Mouse (Mus musculus) thymus, postnatal 14 days (tissue): Measurements from ENCODE around the gene Iqsec3.

ENCODE experiments used
- DNase-seq: peaks from one replicate; pipeline ENCODE4 v3.0.0; 2021

Iqsec3 gene

GRCm38 (mm10) chr6:121453776-121454175 lies 19.7 kb downstream of the Iqsec3 start:
- DNase-seq: no peak

GRCm38 (mm10) chr6:121451703-121452102 lies 21.8 kb downstream of the Iqsec3 start:
- no peak for DNase-seq

GRCm38 (mm10) chr6:121440696-121441220 lies 32.7 kb downstream of the Iqsec3 start:
- no peak for DNase-seq

- DNase-seq: no peak
Observed at GRCm38 (mm10) chr6:121424830-121425229, 48.6 kb downstream of the Iqsec3 start.

GRCm38 (mm10) chr6:121424403-121424802 lies 49.1 kb downstream of the Iqsec3 start:
- DNase-seq: no peak

- no peak for DNase-seq
Observed at GRCm38 (mm10) chr6:121412558-121413297, 60.8 kb downstream of the Iqsec3 start.

GRCm38 (mm10) chr6:121407571-121408011 lies 65.9 kb downstream of the Iqsec3 start:
- DNase-seq: no peak

GRCm38 (mm10) chr6:121405311-121405710 lies 68.2 kb downstream of the Iqsec3 start:
- no peak for DNase-seq

- DNase-seq: no peak
Observed at GRCm38 (mm10) chr6:121402661-121403244, 70.7 kb downstream of the Iqsec3 start.

- no peak for DNase-seq
Observed at GRCm38 (mm10) chr6:121401826-121402660, 71.4 kb downstream of the Iqsec3 start.

- no peak for DNase-seq
Observed at GRCm38 (mm10) chr6:121401140-121401539, 72.3 kb downstream of the Iqsec3 start.

GRCm38 (mm10) chr6:121392610-121393252 lies 80.7 kb downstream of the Iqsec3 start:
- no peak for DNase-seq

GRCm38 (mm10) chr6:121385397-121385796 lies 88.1 kb downstream of the Iqsec3 start:
- DNase-seq: no peak

GRCm38 (mm10) chr6:121382071-121382470 lies 91.4 kb downstream of the Iqsec3 start:
- DNase-seq: no peak

- no peak for DNase-seq
Observed at GRCm38 (mm10) chr6:121380576-121380975, 92.9 kb downstream of the Iqsec3 start.

GRCm38 (mm10) chr6:121378256-121378655 lies 95.2 kb downstream of the Iqsec3 start:
- DNase-seq: no peak

- no peak for DNase-seq
Observed at GRCm38 (mm10) chr6:121376159-121376558, 97.3 kb downstream of the Iqsec3 start.

GRCm38 (mm10) chr6:121371197-121371980 lies 102.1 kb downstream of the Iqsec3 start:
- DNase-seq: no peak

- DNase-seq: no peak
Observed at GRCm38 (mm10) chr6:121367099-121367498, 106.4 kb downstream of the Iqsec3 start.

- peak; percentile 35 for DNase-seq
Observed at GRCm38 (mm10) chr6:121366537-121366936, 106.9 kb downstream of the Iqsec3 start.

GRCm38 (mm10) chr6:121363956-121364355 lies 109.5 kb downstream of the Iqsec3 start:
- no peak for DNase-seq

GRCm38 (mm10) chr6:121363061-121363460 lies 110.4 kb downstream of the Iqsec3 start:
- DNase-seq: no peak
